Mouse (Mus musculus) thymus, adult 2 months (tissue): ENCODE data around the gene Clmn. TPM values are rescaled to one million over a fixed set of nuclear protein-coding genes. Genes with fewer than 3 reads are reported as not detected.

ENCODE experiments used
- DNase-seq: peaks from one replicate; pipeline ENCODE4 v3.0.0; 2021
- H3K27ac ChIP-seq: fragments of 200-500 bp; 2 replicates; pipeline ENCODE4 v1.5.1; 2012; ENCODE audit warnings: low read length, control low read depth; ENCODE audit not compliant: control insufficient read depth, insufficient read depth
- H3K27me3 ChIP-seq: fragments of 200-500 bp; 2 replicates; pipeline ENCODE4 v1.6.1; 2012; ENCODE audit warnings: mild to moderate bottlenecking, low read length, moderate library complexity, mixed read lengths; ENCODE audit not compliant: control insufficient read depth, insufficient read depth
- H3K36me3 ChIP-seq: fragments of 200-500 bp; 2 replicates; pipeline ENCODE4 v1.6.1; 2012; ENCODE audit warnings: mild to moderate bottlenecking, low read length, moderate library complexity; ENCODE audit not compliant: control insufficient read depth, insufficient read depth
- H3K4me1 ChIP-seq: fragments of 200-500 bp; replicated peaks from 2 replicates; pipeline ENCODE4 v1.6.1; 2012; ENCODE audit warnings: low read length; ENCODE audit not compliant: control insufficient read depth, insufficient read depth
- H3K4me3 ChIP-seq: fragments of 200-500 bp; 2 replicates; pipeline ENCODE4 v1.5.1; 2012; ENCODE audit warnings: mild to moderate bottlenecking, low read length, control low read depth, moderate library complexity; ENCODE audit not compliant: control insufficient read depth, insufficient read depth
- CTCF ChIP-seq: fragments of 200-500 bp; IDR thresholded peaks from 2 replicates; pipeline ENCODE4 v1.5.1; 2012; ENCODE audit warnings: mild to moderate bottlenecking, control low read depth, low read length, moderate library complexity, borderline replicate concordance; ENCODE audit not compliant: control insufficient read depth, poor library complexity, insufficient read depth; ENCODE audit errors: extremely low read depth
- POLR2A ChIP-seq: fragments of 200-500 bp; IDR thresholded peaks from 2 replicates; pipeline ENCODE4 v1.6.1; 2012; ENCODE audit warnings: mild to moderate bottlenecking, low read length, control low read depth, moderate library complexity; ENCODE audit not compliant: control insufficient read depth, poor library complexity, insufficient read depth; ENCODE audit errors: extremely low read depth
- WGBS: fragments of 180-500 bp; shearing (Covaris S2); methylation state at CpG from one replicate; pipeline ENCODE4 v1.1.7; 2018; 5-methylcytosine and 5-hydroxymethylcytosine counted together
- polyA plus RNA-seq: library from polyadenylated mRNA; depleted of rRNA; stranded (reverse); fragments of >200 nt; gene quantifications from 2 replicates; pipeline ENCODE4 v1.2.3, GENCODE M21; 2012

Clmn gene
- polyA plus RNA-seq, 1 experiment, result 1.0 TPM

DNA sequence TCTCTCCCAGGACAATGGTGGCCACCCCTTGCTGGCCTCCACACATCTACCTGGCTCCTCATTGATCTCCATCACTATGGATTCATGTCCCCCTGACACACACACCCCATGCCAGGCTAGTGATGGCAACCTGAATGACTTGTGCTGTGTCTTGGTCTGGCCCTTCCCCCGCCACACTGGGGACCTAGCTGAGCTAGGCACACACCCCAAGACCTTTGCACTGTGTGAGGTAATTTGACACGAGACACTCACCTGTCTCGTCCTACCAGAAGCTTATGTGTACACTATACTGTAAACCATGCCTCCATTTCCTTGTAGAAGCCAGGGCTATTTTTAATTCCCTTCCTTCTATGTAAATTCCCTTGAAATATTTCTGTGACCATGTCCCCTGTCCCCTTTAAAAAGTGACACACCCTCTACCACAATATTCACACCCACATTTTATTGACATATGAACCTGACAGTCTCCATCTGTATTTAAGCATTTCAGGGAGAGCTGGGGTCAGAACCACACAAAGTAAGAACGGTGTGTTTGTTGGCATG is 16.7 kb upstream of the Clmn start:
- Histone ChIP-seq H3K4me3 (no peak overlapping the region), H3K27ac (no peak overlapping the region), H3K27me3 (no peaks in the 10 kb centered on the region), H3K36me3 (no peaks in the 10 kb centered on the region), H3K4me1 (no peaks in the 10 kb centered on the region)
- DNase-seq, result no peak
- WGBS, result 90% methylated on average over 4 of the region's 4 CpGs
- TF ChIP-seq CTCF, result no peak
- TF ChIP-seq POLR2A, result no peak

DNA sequence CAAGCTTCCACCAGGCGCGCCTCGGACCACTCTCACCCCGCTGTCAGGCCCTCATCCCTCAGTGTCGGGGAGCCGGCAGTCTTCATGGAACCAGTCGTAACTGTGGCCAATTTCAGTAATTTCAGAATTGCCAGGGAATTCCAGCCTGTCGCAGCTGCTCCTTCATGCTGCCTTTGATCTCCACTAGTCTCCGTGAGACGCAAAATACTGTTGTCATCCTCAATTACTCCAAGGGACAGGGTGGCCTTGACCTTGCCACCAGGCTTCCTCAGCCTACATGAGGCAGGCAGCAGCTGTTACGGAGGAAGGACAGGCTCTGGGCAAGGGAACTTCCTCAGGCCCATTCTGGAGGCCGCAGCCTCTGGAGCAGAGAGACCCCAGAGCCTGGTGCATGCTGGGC is 15.5 kb upstream of the Clmn start:
- Histone ChIP-seq H3K4me3 (no peak overlapping the region), H3K36me3 (no peaks in the 10 kb centered on the region), H3K4me1 (no peaks in the 10 kb centered on the region), H3K27me3 (no peaks in the 10 kb centered on the region), H3K27ac (no peak overlapping the region)
- 95% methylated on average over 12 of the region's 12 CpGs for whole genome bisulfite sequencing
- no peak for TF ChIP-seq CTCF
- no peak for TF ChIP-seq POLR2A
- DNase-seq, result no peak

DNA sequence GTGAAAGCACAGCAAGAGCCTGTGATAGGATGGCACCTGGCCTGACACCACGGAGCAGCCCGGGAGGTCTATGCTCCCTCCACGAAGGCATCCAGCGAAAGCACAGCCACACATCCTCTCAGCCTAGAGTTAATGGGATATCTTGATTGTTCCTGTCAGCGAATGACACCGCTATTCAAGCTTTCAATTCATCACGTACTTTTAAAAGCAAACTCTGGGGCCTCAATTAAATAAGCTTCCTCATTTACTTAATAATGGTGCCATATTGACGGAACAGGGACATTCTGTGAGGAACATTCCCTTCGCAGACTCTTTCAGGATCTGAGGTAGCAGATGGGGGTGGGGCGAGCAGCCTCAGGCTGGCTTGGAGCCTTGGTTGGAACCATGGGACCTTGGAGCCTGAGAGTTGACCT is 14.7 kb upstream of the Clmn start:
- no peak for DNase-seq
- Histone ChIP-seq H3K4me3 (no peak overlapping the region), H3K27ac (no peak overlapping the region), H3K36me3 (no peaks in the 10 kb centered on the region), H3K4me1 (no peaks in the 10 kb centered on the region), H3K27me3 (no peaks in the 10 kb centered on the region)
- no peak for TF ChIP-seq POLR2A
- no peak for TF ChIP-seq CTCF
- WGBS, result 87% methylated on average over 10 of the region's 10 CpGs

DNA sequence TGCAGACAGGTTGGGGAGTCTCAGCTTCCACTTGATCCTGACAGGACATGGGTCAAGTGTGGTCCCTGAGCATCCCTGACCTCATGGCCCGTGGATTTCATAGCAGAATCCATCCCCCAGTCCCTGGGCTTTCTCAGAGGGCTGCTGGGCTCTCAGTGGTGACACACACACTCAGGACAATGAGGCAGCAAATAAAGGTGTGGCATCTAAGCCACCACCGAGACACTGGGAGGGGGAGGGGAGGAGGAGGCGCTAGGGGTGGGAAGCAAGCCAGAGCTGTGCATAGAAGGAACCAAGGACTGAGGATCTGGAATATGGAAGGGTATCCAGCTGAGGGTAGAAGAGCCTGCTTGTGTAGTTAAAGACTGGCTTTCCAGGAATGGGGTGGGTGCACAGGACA is 11.2 kb upstream of the Clmn start:
- no peaks in the 10 kb centered on the region for H3K4me1 ChIP-seq
- no peaks in the 10 kb centered on the region for H3K27me3 ChIP-seq
- H3K36me3 ChIP-seq, result no peaks in the 10 kb centered on the region
- TF ChIP-seq CTCF, result no peak
- no peak for TF ChIP-seq POLR2A
- no peak for DNase-seq
- no peak overlapping the region for H3K4me3 ChIP-seq
- 70% methylated on average over 3 of the region's 3 CpGs for WGBS
- H3K27ac ChIP-seq, result no peak overlapping the region

DNA sequence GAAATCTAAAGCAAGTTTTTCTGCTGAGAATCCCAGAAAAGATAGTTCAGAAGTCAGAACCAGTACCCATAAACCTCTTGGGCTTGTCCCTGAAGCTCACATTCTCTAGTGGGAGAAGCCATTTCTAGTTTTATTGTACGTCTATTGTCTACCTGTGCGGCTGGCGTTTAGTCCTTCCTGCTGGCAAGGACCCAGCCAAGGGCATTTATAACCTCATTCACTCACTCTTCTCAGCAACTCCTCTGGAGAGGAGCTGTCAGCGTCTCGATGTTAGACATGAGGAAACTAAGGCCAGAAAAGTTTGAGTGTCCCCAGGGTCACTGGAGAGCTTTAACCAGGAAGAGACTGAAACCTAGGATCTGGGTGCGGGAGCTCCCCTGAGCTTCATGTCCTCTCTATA is 7.1 kb upstream of the Clmn start:
- no peaks in the 10 kb centered on the region for H3K4me1 ChIP-seq
- no peak overlapping the region for H3K27ac ChIP-seq
- no peaks in the 10 kb centered on the region for H3K36me3 ChIP-seq
- no peak for DNase-seq
- no peaks in the 10 kb centered on the region for H3K27me3 ChIP-seq
- TF ChIP-seq CTCF, result no peak
- no peak for TF ChIP-seq POLR2A
- 96% methylated on average over 6 of the region's 6 CpGs for WGBS
- no peak overlapping the region for H3K4me3 ChIP-seq

DNA sequence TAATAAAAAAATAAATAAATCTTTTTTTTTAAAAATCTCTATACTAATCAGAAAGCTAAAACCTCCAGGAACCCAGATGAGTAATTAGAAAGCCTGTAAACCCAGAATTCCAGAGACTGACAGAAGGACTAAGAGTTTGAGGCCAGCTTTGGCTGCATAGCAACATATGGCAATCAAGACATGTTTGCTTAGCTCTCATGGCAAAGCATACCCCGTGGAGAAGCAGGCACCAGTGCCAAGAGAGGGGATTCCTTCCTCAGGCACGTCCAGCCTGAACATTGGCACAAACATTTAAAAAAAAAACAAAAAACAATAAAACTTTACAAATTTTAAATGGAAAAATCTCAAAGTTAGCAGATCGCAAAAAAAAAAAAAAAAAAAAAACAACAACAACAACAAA is 4.9 kb upstream of the Clmn start:
- no peaks in the 10 kb centered on the region for H3K27me3 ChIP-seq
- no peak overlapping the region for H3K4me3 ChIP-seq
- no peaks in the 10 kb centered on the region for H3K36me3 ChIP-seq
- H3K4me1 ChIP-seq, result no peaks in the 10 kb centered on the region
- 88% methylated on average over 3 of the region's 3 CpGs for WGBS
- DNase-seq, result no peak
- TF ChIP-seq CTCF (no peak), POLR2A (no peak)
- no peak overlapping the region for H3K27ac ChIP-seq

DNA sequence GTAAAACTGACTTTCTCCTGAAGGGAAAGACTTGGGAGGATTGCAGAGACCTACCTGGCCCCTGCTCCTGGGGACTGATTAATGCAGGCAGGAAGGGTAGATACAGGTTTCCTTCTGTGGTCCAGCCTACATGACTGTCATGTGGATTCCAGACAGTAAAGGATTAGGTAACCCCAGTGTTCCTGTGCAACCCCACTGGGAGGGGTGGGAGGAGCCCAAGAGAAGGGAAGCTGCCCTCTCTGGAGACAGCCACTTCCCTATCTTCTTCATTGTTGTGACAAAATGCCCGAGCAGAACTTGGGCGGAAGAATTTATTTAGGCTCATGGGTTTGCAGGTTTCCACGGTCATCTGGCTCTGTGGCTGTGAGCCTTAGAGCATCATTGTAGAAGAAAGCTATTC is 3.6 kb upstream of the Clmn start:
- H3K4me3 ChIP-seq, result no peak overlapping the region
- H3K27ac ChIP-seq, result no peak overlapping the region
- H3K4me1 ChIP-seq, result no peaks in the 10 kb centered on the region
- H3K36me3 ChIP-seq, result no peaks in the 10 kb centered on the region
- TF ChIP-seq POLR2A (no peak), CTCF (no peak)
- no peak for DNase-seq
- no peaks in the 10 kb centered on the region; the same call in 1 of the 2 replicates for H3K27me3 ChIP-seq
- 70% methylated on average over 3 of the region's 3 CpGs for WGBS
